Mouse (Mus musculus): ENCODE data around the gene Prkar1b.

GRCm38 (mm10) chr5:139073977-139074376, 75.8 kb downstream of the Prkar1b start:
- TF ChIP-seq CTCF (IDR thresholded peaks at IDR 0.05; ENCODE audit: insufficient read depth, low read length), result no peak
- TF ChIP-seq POLR2A (IDR thresholded peaks at IDR 0.05; ENCODE audit: borderline replicate concordance, extremely low read depth, low read depth, low read length), result no peak
